Mouse (Mus musculus): ENCODE data around the gene Ccdc63.

DNA sequence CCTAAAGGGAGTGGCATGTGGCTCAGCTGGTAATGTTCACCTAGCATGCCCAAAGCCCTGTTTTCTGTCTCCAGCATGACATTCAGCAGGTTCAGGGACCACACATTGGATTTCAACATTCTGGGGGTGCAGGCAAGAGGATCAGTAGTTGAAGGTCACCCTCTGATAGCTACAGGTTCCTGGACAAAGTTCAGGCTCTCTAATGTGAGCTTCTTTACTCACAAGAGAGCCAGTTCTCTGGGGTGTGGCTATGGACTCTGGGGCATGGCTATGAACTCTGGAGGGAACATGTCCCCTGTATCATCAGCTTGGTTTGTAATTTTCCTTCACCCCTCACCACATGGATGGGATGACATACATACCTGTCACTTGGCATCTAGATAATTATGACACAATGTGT, 15.0 kb upstream of the Ccdc63 start:
- TF ChIP-seq ZNF384 (IDR thresholded peaks at IDR 0.05; ENCODE audit: low read depth, low read length): no peak
- TF ChIP-seq HCFC1 (IDR thresholded peaks at IDR 0.05; ENCODE audit: borderline replicate concordance, insufficient read depth, low read length): no peak
